Mouse (Mus musculus): Measurements from ENCODE around the gene Usp50.

Usp50 gene

GRCm38 (mm10) chr2:126783370-126783769 lies at the start of gene Usp50:
Gene Usp50, minus strand, starts transcription at chr2:126783470.
- no peak for DNase-seq (ENCODE audit: low read depth, low spot score)

DNA sequence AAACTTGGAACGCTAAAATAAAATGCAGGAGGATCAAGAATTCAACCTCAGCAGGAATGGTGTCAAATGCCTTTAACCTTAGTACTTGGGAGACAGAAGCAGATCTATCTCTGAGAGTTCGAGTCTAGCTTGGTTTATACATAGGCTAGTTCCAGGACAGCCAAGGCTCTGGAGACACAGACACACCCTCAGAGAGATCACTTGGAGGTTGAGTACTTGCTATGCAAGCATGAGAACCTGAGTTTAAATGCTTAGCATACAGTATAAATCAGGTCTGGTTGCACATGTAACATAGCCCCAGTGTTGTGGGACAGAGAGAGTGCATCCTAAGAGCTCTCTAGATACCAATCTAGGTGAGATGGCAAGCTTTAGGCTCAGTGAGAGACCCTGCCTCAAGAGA lies 34.1 kb upstream of the Usp50 start:
- no peak for DNase-seq (ENCODE audit: low read depth, low spot score)

DNA sequence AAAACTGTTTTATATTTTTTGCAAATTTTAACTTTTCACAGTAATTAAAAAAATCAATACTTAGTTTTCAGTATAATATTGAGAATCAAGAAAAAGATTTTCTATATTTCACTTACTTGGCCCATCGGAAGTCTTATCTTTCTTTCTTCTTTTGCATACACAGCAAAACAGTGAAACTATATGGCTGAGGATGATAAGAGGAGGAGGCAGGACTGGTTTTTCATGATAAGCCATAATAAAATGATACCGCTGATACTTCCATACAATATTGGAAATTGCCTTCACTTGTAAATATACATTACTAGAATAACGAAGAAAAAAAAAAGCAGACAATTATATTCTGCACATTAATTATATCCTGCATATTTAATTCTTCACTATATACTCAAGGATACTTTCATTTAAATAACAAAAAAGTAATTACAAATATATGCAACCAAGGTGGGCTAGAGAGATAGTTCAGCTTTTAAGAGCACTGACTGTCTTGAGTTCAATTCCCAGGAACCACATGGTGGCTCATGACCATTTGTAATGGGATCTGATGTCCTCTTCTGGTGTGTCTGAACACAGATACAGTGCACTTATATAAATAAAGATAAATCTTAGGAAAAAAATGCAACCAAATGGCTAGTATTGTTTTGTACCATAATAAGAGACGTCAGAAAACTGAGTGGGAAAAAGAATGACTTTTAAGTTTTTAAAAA lies 33.5 kb upstream of the Usp50 start:
- DNase-seq (ENCODE audit: low read depth, low spot score): no peak

GRCm38 (mm10) chr2:126815822-126816221 lies 32.6 kb upstream of the Usp50 start:
- no peak for DNase-seq (ENCODE audit: low read depth, low spot score)

GRCm38 (mm10) chr2:126801980-126802379 lies 18.7 kb upstream of the Usp50 start:
- no peak for DNase-seq (ENCODE audit: low read depth, low spot score)

DNA sequence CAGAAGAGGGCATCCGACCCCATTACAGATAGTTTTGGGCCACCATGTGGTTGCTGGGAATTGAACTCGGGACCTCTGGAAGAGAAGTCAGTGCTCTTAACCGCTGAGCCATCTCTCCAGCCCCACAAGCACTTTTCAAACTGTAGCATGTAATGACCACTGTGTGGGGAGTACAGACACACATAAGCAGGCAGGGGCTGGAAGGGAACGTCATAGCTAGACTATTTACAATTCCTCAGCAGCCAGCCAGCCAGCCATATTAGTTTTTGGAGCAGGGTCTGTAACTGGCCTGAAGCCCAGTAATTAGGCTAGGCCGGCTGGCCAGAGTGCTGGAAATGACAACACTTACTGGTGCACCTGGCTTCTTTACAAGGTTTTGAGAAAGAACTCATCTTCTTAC lies 15.2 kb upstream of the Usp50 start:
- DNase-seq (ENCODE audit: low read depth, low spot score): no peak

DNA sequence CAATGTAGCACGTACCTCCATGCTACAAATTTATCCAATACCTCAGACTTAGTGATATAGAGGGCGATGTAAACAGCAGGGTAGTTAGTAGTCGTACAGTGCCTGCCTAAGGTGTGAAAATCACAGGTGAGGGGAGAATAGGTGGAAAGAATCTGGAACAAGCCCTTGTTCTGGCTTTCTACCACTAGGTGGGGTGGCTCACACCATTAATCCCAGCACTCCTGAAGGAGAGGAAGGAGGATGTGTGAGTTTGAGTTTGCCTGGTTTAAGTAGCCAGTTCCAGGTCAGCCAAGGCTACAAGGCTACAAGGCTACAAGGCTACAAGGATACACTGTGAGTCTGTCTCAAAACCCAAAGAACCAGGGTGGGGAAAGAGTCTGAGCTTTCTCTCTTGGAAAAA lies 12.4 kb upstream of the Usp50 start:
- DNase-seq (ENCODE audit: low read depth, low spot score): no peak

DNA sequence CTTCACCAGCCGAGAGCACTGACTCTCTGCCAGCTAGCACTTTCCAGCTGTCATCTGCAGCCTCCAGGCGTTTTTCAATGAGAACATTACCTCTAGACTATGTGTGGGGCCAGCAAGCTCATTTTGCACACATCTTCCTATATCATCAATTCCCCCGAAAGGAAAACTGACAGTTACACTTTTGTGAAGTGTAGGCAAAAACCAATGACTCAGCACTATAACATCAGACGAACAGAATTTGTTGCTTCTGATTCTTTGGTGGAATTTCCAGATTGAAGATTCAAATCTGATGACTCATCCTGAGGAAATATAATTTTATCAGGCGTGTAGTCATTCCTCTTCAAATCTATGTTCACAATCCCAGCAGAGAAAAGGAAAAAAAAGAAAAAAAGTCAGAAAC lies 9.3 kb upstream of the Usp50 start:
- no peak for DNase-seq (ENCODE audit: low read depth, low spot score)

GRCm38 (mm10) chr2:126787721-126788342 lies 4.6 kb upstream of the Usp50 start:
- no peak for DNase-seq (ENCODE audit: low read depth, low spot score)

DNA sequence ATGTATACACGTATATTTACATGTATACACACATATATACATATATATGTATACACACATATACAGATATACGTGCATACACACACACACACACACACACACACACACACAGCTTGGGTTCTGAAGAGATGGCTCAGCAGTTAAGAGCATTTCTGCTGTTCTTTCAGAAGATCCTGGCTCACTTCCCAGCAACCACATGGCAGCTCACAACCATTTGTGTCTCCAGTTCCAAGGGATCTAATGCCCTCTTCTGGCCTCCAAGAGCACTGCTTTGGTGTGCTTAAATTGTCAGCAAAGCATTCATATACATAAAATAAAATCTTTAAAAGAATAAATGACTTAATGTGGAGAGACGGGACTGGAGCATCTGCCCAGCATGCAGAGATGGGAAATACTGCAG lies 837 bp downstream of the Usp50 start:
- DNase-seq (ENCODE audit: low read depth, low spot score): no peak

- no peak for DNase-seq (ENCODE audit: low read depth, low spot score)
Observed at GRCm38 (mm10) chr2:126781478-126781877, 1.8 kb downstream of the Usp50 start.

DNA sequence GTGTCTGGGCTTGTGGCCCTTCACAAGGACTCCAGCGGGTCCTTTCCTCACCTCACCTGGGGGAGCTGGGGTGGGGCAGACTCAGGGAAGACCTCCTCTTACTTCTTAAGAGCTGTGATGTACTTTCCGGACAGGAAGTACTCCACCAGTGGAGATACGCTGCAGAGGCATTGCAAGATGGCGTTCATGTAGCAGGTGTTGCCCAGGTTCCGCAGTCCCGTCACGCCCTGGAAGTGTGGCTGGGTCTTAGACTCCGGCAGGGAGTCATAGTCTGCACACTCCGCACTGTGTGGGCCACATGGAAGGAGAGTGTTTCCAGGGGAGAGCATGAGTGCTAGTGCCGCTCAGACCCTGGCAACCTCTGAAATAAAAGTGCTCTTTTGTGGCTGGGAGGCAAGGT lies 3.0 kb downstream of the Usp50 start:
- no peak for DNase-seq (ENCODE audit: low read depth, low spot score)

DNA sequence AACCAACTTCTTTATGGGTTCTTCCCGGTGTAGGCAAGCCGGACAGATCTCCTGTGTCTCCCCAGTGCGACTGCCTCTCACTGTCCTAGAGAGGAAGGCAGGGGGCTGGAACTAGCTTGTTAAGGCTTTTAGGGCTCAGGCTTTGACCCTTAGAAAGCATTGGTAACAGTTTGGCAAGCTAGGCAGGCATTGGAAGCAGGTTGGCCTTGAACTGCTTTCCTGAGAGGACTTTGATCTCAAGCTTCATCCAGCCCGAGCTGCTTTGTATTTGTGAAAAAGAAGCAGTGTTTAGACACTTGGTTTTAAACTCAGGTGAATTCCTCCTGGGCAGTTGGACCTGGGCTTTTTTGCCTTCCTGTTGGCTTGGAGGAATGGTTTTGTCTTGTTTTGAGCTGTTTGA lies 4.5 kb downstream of the Usp50 start:
- DNase-seq (ENCODE audit: low read depth, low spot score): no peak

DNA sequence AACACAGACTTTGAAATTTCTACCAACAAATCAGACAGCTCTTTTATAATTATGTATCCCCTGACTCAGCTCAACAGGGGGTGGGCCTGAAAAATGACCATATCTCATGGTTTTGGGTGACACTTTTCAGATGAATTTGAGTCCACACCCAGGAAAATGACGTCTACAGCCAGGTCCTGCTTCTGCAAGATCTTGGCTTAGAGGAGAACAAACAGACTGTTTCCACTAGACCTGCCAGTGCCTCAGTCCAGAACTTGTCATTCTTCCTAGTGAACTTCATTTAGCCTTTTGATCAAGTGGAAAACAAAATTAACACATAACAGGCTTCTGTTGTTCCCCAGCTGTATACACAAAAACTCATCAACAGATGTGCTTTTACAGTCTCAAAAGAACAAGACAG lies 6.9 kb downstream of the Usp50 start:
- DNase-seq (ENCODE audit: low read depth, low spot score): no peak

- DNase-seq (ENCODE audit: low read depth, low spot score): no peak
Observed at GRCm38 (mm10) chr2:126775951-126776350, 7.3 kb downstream of the Usp50 start.

GRCm38 (mm10) chr2:126772217-126772616 lies 11.1 kb downstream of the Usp50 start:
- no peak for DNase-seq (ENCODE audit: low read depth, low spot score)

DNA sequence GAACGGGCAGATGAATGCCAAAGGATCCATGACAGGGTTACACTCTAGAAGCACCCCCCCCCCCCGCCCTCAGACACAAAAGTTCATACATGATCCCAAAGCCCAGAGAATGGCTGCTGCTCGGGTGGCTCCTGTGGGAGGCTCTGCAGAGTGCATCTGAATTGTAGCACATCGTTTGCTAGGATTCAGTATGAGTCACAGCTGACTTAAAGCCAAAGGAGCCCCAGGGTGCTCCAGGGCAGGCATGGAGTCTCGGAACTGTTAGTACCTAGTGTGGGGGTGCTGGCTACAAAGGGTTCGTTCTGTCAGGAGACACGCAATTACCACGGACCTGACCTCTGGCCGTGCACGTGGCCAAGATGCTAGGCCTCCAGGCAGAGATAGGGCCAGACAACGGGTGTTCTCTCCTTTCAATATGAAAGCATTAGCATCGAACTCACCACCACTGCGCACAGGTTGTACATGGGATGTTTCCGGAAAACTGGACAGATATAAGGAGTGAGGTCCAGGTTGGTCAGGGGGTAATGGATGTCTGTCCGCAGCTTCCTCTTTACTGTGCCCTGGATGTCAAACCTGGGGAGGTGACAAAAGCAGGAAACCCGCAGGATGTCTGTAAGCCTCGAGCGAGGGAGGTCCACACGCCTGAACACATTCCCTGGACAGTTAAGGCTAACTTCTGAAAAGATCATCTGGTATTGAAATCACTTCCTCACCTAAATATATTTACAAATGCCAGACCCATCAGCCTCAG lies 13.7 kb downstream of the Usp50 start:
- no peak for DNase-seq (ENCODE audit: low read depth, low spot score)

DNA sequence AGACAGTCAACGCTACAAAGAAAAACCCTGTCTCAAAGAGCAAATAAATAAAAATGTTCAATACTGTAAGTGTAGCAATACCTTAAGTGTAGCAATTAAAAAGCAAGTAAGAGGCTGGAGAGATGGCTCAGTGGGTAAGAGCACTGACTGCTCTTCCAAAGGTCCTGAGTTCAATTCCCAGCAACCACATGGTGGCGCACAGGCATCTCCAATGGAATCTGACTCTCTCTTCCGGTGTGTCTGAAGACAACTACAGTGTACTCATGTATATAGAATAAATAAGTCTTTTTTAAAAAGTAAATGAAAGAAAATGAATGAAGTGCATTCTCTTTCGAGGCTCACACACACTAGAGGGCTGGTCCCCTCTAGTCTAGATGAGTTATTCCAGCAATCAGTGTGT lies 15.1 kb downstream of the Usp50 start:
- DNase-seq (ENCODE audit: low read depth, low spot score): no peak

- DNase-seq (ENCODE audit: low read depth, low spot score): no peak
Observed at GRCm38 (mm10) chr2:126767599-126767998, 15.7 kb downstream of the Usp50 start.

DNA sequence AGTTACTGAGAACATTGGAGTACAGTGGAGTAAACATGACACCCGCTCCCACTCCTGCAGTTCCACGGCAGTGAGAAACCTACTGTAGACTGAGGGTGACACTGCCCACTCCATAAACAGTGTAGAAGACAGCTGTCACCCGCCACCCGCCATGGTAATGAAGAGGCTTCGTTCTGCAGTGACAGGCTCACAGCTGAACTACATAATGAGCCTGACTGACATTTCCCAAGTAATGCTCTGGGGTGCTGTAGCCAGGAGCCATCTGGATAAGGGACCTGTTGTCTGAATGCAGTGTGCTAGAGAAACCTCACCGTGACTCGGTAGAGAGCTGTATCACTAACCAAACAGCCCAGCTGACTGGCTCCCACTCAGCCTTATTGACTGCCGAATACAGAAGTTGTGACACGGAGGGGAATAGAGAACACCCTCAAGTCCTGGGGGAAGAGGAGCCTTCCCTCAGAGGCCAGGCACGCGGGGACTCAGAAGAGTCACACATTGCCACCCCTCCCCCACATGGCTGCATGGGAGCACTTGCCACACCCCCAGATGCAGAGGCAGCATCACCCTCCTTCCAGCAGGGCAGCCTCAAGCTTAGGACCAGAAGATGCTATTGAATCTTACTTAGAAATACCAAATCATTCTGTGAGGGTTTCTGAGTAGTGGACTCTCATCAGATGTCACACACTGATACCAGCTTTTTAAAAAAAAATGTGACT lies 17.2 kb downstream of the Usp50 start:
- no peak for DNase-seq (ENCODE audit: low read depth, low spot score)

DNA sequence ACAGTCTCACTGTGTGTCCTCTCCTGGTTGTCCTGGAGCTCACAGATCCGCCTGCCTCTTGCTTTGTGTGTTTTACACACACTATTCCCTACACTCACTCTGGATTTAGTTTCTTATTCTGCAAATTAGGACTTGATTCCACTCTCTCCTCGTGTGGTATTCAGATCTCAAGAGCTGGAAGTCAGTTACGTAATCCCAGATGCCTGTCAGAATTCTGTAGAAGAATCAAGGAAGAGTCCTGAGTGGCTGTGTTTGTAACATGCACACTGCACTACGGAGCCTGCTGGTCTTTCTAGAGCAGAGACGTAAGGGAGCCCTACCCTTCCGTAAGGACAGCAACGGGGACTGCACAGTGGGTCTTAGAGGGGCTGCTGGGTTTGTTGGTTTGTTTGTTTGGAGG lies 23.9 kb downstream of the Usp50 start:
- no peak for DNase-seq (ENCODE audit: low read depth, low spot score)

DNA sequence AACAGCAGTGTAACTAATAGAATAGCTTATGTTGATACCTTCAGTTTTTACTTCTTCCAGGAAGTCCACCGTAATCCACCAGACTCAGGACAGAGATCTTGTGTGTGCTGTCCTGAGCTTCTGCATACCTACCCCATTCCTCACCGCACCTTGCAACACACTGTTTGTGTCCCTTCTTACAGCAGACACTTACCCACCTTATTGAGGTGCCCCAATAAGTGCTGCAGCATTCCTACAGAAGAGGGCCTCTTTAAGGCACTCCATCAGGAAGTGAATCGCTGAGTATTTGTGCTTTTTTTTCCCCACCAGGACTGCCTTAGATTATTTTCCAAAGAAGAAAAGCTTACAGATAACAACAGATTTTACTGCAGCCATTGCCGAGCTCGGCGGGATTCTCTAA lies 27.6 kb downstream of the Usp50 start:
- no peak for DNase-seq (ENCODE audit: low read depth, low spot score)

All from retina, adult 2 months (tissue).